Mouse (Mus musculus): ENCODE measurements around the gene H2afx. TPM values are rescaled to one million over a fixed set of nuclear protein-coding genes. Genes with fewer than 3 reads are reported as not detected.

H2afx gene
- polyA plus RNA-seq, 1 experiment from 2014 or later: 395 TPM

DNA sequence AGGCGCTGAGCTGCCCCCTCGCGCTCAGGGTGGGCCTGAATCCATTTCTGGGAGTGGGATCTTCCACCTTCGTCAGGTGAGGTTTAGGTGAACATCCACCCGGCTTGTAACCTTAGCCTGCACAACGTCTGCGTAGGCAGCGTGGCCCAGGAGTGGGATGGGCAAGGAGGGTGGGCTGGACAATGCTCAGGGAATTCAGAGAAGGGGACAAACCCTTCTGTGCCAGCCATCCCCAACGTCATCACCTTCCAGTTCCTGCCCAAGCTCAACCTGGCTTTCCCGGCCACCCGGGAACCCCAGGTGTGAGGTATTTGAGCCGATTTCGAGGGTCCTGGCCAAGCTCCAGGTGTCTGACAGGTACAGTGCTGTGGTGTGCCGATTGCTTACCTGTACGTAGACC, 45.4 kb downstream of the H2afx start:
- peaks cover 24% of the 10 kb centered on the region for H3K36me3 ChIP-seq (ENCODE audit: control insufficient read depth, insufficient read depth, low read length)
- H3K27ac ChIP-seq (ENCODE audit: low read length): peak overlapping the region; percentile 83
- H3K9ac ChIP-seq (ENCODE audit: low read length): peak overlapping the region; percentile 91
- peaks cover 14% of the 10 kb centered on the region for H3K4me1 ChIP-seq (replicated peaks; ENCODE audit: control insufficient read depth, insufficient read depth, low read length)
- WGBS: 2% methylated on average over 15 of the region's 15 CpGs
- peak overlapping the region; percentile 87 for H3K4me3 ChIP-seq (ENCODE audit: low read length)
- no peaks in the 10 kb centered on the region for H3K9me3 ChIP-seq (ENCODE audit: control insufficient read depth, low read length)
- no peaks in the 10 kb centered on the region for H3K27me3 ChIP-seq (ENCODE audit: control insufficient read depth, insufficient read depth, low read depth, low read length)
- H3K4me2 ChIP-seq (ENCODE audit: low read depth, low read length): peak overlapping the region; percentile 95
- peak; percentile 19 for ATAC-seq (ENCODE audit: low read depth)

DNA sequence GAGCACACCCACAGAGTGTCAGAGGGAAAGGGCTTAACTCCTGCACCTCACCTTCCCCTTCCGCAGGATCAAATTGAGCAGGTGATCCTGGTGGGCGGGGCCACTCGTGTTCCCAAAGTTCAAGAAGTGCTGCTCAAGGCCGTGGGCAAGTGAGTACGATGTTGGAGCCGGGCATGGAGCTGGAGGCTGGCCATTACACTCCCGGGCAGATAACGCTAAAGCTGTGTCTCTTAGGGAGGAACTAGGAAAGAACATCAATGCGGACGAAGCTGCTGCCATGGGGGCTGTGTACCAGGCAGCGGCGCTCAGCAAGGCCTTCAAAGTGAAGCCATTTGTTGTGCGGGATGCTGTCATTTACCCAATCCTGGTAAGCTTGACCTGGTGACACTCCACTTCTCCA, 50.1 kb downstream of the H2afx start:
- 87% methylated on average over 13 of the region's 13 CpGs for WGBS
- H3K27me3 ChIP-seq (ENCODE audit: control insufficient read depth, insufficient read depth, low read depth, low read length): no peaks in the 10 kb centered on the region
- no peaks in the 10 kb centered on the region for H3K9me3 ChIP-seq (ENCODE audit: control insufficient read depth, low read length)
- no peak overlapping the region for H3K4me2 ChIP-seq (ENCODE audit: low read depth, low read length)
- no peak overlapping the region for H3K27ac ChIP-seq (ENCODE audit: low read length)
- peaks cover 61% of the 10 kb centered on the region for H3K36me3 ChIP-seq (ENCODE audit: control insufficient read depth, insufficient read depth, low read length)
- H3K4me3 ChIP-seq (ENCODE audit: low read length): no peak overlapping the region
- no peak for ATAC-seq (ENCODE audit: low read depth)
- H3K4me1 ChIP-seq (replicated peaks; ENCODE audit: control insufficient read depth, insufficient read depth, low read length): peaks cover 10% of the 10 kb centered on the region
- H3K9ac ChIP-seq (ENCODE audit: low read length): no peak overlapping the region

Small RNAs within 50 kb of the gene (microRNA-seq; reads per million reads assigned to microRNA genes)
- gene Gm44335: not detected

Other genes with a start within 250 kb of the H2afx start
- gene Mfrp, start 233.0 kb upstream of the H2afx start, polyA plus RNA-seq (2015; fragmentation: Nextera tagmentation; extraction: Ambion mirVana): 0.20 and 0.21 TPM in 2 replicates
- 5.4 and 5.6 TPM in 2 replicates for gene C1qtnf5, start 227.4 kb upstream of the H2afx start, polyA plus RNA-seq (2015; fragmentation: Nextera tagmentation; extraction: Ambion mirVana)
- 0.13 and 0.14 TPM in 2 replicates for gene Gm49380, start 221.2 kb upstream of the H2afx start, polyA plus RNA-seq (2015; fragmentation: Nextera tagmentation; extraction: Ambion mirVana)
- gene Rnf26, start 221.2 kb upstream of the H2afx start, polyA plus RNA-seq (2015; fragmentation: Nextera tagmentation; extraction: Ambion mirVana): 60.1 and 63.8 TPM in 2 replicates
- gene Mcam, start 200.2 kb upstream of the H2afx start, polyA plus RNA-seq (2015; fragmentation: Nextera tagmentation; extraction: Ambion mirVana): 99.1 and 104 TPM in 2 replicates
- gene Cbl, start 100.6 kb upstream of the H2afx start, polyA plus RNA-seq (2015; fragmentation: Nextera tagmentation; extraction: Ambion mirVana): 15.3 and 15.5 TPM in 2 replicates
- gene Ccdc153, start 94.0 kb upstream of the H2afx start, polyA plus RNA-seq (2015; fragmentation: Nextera tagmentation; extraction: Ambion mirVana): 7.3 and 14.3 TPM in 2 replicates
- 0.11 TPM in 1 of 2 replicates, not detected in the other for gene Pdzd3, start 83.2 kb upstream of the H2afx start, polyA plus RNA-seq (2015; fragmentation: Nextera tagmentation; extraction: Ambion mirVana)
- gene Nlrx1, start 66.1 kb upstream of the H2afx start, polyA plus RNA-seq (2015; fragmentation: Nextera tagmentation; extraction: Ambion mirVana): 9.5 and 10.4 TPM in 2 replicates
- gene Abcg4, start 46.1 kb upstream of the H2afx start, polyA plus RNA-seq (2015; fragmentation: Nextera tagmentation; extraction: Ambion mirVana): 1.4 and 2.1 TPM in 2 replicates
- gene Hinfp, start 29.0 kb upstream of the H2afx start, polyA plus RNA-seq (2015; fragmentation: Nextera tagmentation; extraction: Ambion mirVana): 24.3 and 25.1 TPM in 2 replicates
- gene C2cd2l, start 14.4 kb upstream of the H2afx start, polyA plus RNA-seq (2015; fragmentation: Nextera tagmentation; extraction: Ambion mirVana): 6.8 and 7.4 TPM in 2 replicates
- 38.0 and 42.3 TPM in 2 replicates for gene Dpagt1, start 8.7 kb upstream of the H2afx start, polyA plus RNA-seq (2015; fragmentation: Nextera tagmentation; extraction: Ambion mirVana)
- 110 and 117 TPM in 2 replicates for gene Hmbs, start 9.5 kb downstream of the H2afx start, polyA plus RNA-seq (2015; fragmentation: Nextera tagmentation; extraction: Ambion mirVana)
- 31.4 and 32.8 TPM in 2 replicates for gene Vps11, start 27.0 kb downstream of the H2afx start, polyA plus RNA-seq (2015; fragmentation: Nextera tagmentation; extraction: Ambion mirVana)
- gene Hyou1, start 44.8 kb downstream of the H2afx start, polyA plus RNA-seq (2015; fragmentation: Nextera tagmentation; extraction: Ambion mirVana): 38.2 and 42.0 TPM in 2 replicates
- gene Slc37a4, start 62.2 kb downstream of the H2afx start, polyA plus RNA-seq (2015; fragmentation: Nextera tagmentation; extraction: Ambion mirVana): 19.9 and 21.9 TPM in 2 replicates
- 1,846 and 1,855 TPM in 2 replicates for gene Rps25, start 72.4 kb downstream of the H2afx start, polyA plus RNA-seq (2015; fragmentation: Nextera tagmentation; extraction: Ambion mirVana)
- 131 and 135 TPM in 2 replicates for gene Trappc4, start 72.9 kb downstream of the H2afx start, polyA plus RNA-seq (2015; fragmentation: Nextera tagmentation; extraction: Ambion mirVana)
- gene Ccdc84, start 83.9 kb downstream of the H2afx start, polyA plus RNA-seq (2015; fragmentation: Nextera tagmentation; extraction: Ambion mirVana): 32.5 TPM in 2 replicates
- gene Foxr1, start 106.4 kb downstream of the H2afx start, polyA plus RNA-seq (2015; fragmentation: Nextera tagmentation; extraction: Ambion mirVana): not detected in 2 replicates
- gene Upk2, start 120.3 kb downstream of the H2afx start, polyA plus RNA-seq (2015; fragmentation: Nextera tagmentation; extraction: Ambion mirVana): 1.8 and 2.0 TPM in 2 replicates
- 14.1 and 16.1 TPM in 2 replicates for gene Bcl9l, start 148.1 kb downstream of the H2afx start, polyA plus RNA-seq (2015; fragmentation: Nextera tagmentation; extraction: Ambion mirVana)
- gene Cxcr5, start 227.2 kb downstream of the H2afx start, polyA plus RNA-seq (2015; fragmentation: Nextera tagmentation; extraction: Ambion mirVana): 0.08 and 0.29 TPM in 2 replicates

All from lung, embryonic 16.5 days (tissue).